16 mouse cellular contexts compared by ENCODE assay signal in the genomic region with DNA sequence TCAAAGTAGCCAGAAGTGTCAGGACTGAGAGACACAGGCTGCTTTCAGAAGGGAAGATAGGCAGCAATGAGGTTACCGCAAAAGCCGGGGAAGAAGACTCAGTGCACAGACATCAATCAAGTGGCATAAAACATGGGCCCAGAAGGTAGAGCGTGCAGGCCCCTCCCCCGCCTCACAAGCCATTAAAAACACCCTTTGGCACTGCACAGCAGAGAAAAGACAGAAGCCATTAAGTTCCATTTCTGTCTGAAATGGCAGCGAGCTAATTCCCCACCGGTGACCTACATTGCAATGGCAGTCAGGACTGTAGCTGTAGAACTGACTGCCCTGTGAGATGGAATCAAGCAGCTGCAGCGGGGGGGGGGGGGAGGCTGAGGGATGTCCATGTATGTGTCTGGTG.
A peak's percentile ranks its signal among the peaks of the same experiment; 100 is the strongest.
DNase-seq lines count a peak whose midpoint lies in the region; ATAC-seq and TF ChIP-seq lines count a peak whose summit lies in the region.
"Had no signal": no experiment of that assay in that cellular context is flagged by ENCODE, and none has a peak within 500 bp of the region (broad histone marks: within the 10 kb centered on the region; RNA-seq: fewer than 3 reads in every experiment).

No protein-coding gene starts in this region.

- no peak for DNase-seq in forebrain, embryonic 11.5 days (ENCODE audit: low spot score)
- DNase-seq in hindbrain, postnatal 0 days (ENCODE audit: low spot score) = peak; percentile 31
- DNase-seq in thymus, postnatal 36 days = no peak
- DNase-seq: heart, postnatal 36 days; lung, embryonic 14.5 days; right cerebral cortex, postnatal 25 days had no signal

- no peak overlapping the region for H3K4me2 ChIP-seq in forebrain, embryonic 15.5 days (replicated peaks)
- H3K4me2 ChIP-seq in forebrain, embryonic 11.5 days (ENCODE audit: low read depth, low read length, severe bottlenecking) = no peak overlapping the region
- H3K4me2 ChIP-seq in hindbrain, embryonic 13.5 days = no peak overlapping the region
- H3K4me2 ChIP-seq in hindbrain, postnatal 0 days (ENCODE audit: low read depth, low read length) = no peak overlapping the region
- H3K4me2 ChIP-seq in neural tube, embryonic 15.5 days = no peak overlapping the region
- no peak overlapping the region for H3K4me2 ChIP-seq in kidney, embryonic 14.5 days (replicated peaks; ENCODE audit: low read depth, low read length)
- H3K4me2 ChIP-seq: heart, embryonic 13.5 days; liver, embryonic 11.5 days; lung, embryonic 14.5 days had no signal

- H3K36me3 ChIP-seq in forebrain, embryonic 15.5 days = no peaks in the 10 kb centered on the region
- H3K36me3 ChIP-seq in forebrain, embryonic 11.5 days (ENCODE audit: control insufficient read depth, insufficient read depth, low read length) = no peaks in the 10 kb centered on the region
- no peaks in the 10 kb centered on the region for H3K36me3 ChIP-seq in hindbrain, embryonic 13.5 days
- no peaks in the 10 kb centered on the region for H3K36me3 ChIP-seq in hindbrain, postnatal 0 days (ENCODE audit: insufficient read depth, low read length)
- H3K36me3 ChIP-seq in neural tube, embryonic 15.5 days = no peaks in the 10 kb centered on the region
- H3K36me3 ChIP-seq in kidney, embryonic 14.5 days (ENCODE audit: control insufficient read depth, insufficient read depth, low read length) = no peaks in the 10 kb centered on the region
- H3K36me3 ChIP-seq: heart, embryonic 13.5 days; limb, embryonic 10.5 days had no signal

- peaks cover 11% of the 10 kb centered on the region for H3K4me1 ChIP-seq in forebrain, embryonic 15.5 days
- H3K4me1 ChIP-seq in forebrain, embryonic 11.5 days (replicated peaks; ENCODE audit: control insufficient read depth, insufficient read depth, low read length) = no peaks in the 10 kb centered on the region
- peaks cover 16% of the 10 kb centered on the region for H3K4me1 ChIP-seq in hindbrain, embryonic 13.5 days (replicated peaks)
- peaks cover 2% of the 10 kb centered on the region; the same call in 1 of the 2 replicates for H3K4me1 ChIP-seq in hindbrain, postnatal 0 days (ENCODE audit: insufficient read depth, low read length)
- H3K4me1 ChIP-seq in neural tube, embryonic 15.5 days = peaks cover 14% of the 10 kb centered on the region
- H3K4me1 ChIP-seq in kidney, embryonic 14.5 days (ENCODE audit: control insufficient read depth, insufficient read depth, low read length) = no peaks in the 10 kb centered on the region
- H3K4me1 ChIP-seq: heart, embryonic 13.5 days; limb, embryonic 10.5 days had no signal

- peak overlapping the region; percentile 50 for H3K27ac ChIP-seq in forebrain, embryonic 15.5 days (replicated peaks)
- no peak overlapping the region for H3K27ac ChIP-seq in forebrain, embryonic 11.5 days (ENCODE audit: low read depth, low read length)
- H3K27ac ChIP-seq in hindbrain, embryonic 13.5 days = peak overlapping the region; percentile 85
- peak overlapping the region; percentile 54 for H3K27ac ChIP-seq in hindbrain, postnatal 0 days
- peak overlapping the region; percentile 56 for H3K27ac ChIP-seq in neural tube, embryonic 15.5 days (replicated peaks)
- H3K27ac ChIP-seq in kidney, embryonic 14.5 days (ENCODE audit: low read depth, low read length) = no peak overlapping the region
- H3K27ac ChIP-seq: heart, embryonic 13.5 days; kidney, postnatal 0 days; layer of hippocampus, adult 2 months; limb, embryonic 10.5 days had no signal

- ATAC-seq in forebrain, embryonic 15.5 days (replicated peaks) = no peak
- ATAC-seq in forebrain, embryonic 11.5 days (replicated peaks; ENCODE audit: low FRiP score) = no peak
- ATAC-seq in hindbrain, embryonic 13.5 days (ENCODE audit: low FRiP score) = 0 out of 2 replicates have a peak, but pooled peaks have one; percentile 32
- no peak for ATAC-seq in hindbrain, postnatal 0 days
- no peak for ATAC-seq in neural tube, embryonic 15.5 days (ENCODE audit: low FRiP score)
- ATAC-seq in kidney, embryonic 14.5 days (ENCODE audit: low FRiP score, low TSS enrichment) = no peak
- ATAC-seq: intestine, postnatal 0 days had no signal

- no peaks in the 10 kb centered on the region for H3K9me3 ChIP-seq in forebrain, embryonic 15.5 days
- no peaks in the 10 kb centered on the region; the same call in 1 of the 2 replicates for H3K9me3 ChIP-seq in forebrain, embryonic 11.5 days (ENCODE audit: control insufficient read depth, low read length)
- peaks cover 4% of the 10 kb centered on the region; the same call in 1 of the 2 replicates for H3K9me3 ChIP-seq in hindbrain, embryonic 13.5 days
- no peaks in the 10 kb centered on the region for H3K9me3 ChIP-seq in hindbrain, postnatal 0 days (ENCODE audit: low read length)
- H3K9me3 ChIP-seq in neural tube, embryonic 15.5 days (replicated peaks) = no peaks in the 10 kb centered on the region
- H3K9me3 ChIP-seq in kidney, embryonic 14.5 days (ENCODE audit: control insufficient read depth, low read length) = peaks cover 3% of the 10 kb centered on the region
- H3K9me3 ChIP-seq: heart, embryonic 13.5 days; limb, embryonic 10.5 days had no signal

- H3K9ac ChIP-seq in forebrain, embryonic 15.5 days (replicated peaks) = no peak overlapping the region
- H3K9ac ChIP-seq in forebrain, embryonic 11.5 days (ENCODE audit: low read length) = no peak overlapping the region
- H3K9ac ChIP-seq in hindbrain, embryonic 13.5 days = no peak overlapping the region
- H3K9ac ChIP-seq in hindbrain, postnatal 0 days (replicated peaks; ENCODE audit: low read length) = no peak overlapping the region
- H3K9ac ChIP-seq in neural tube, embryonic 15.5 days (replicated peaks) = no peak overlapping the region
- H3K9ac ChIP-seq in kidney, embryonic 14.5 days (ENCODE audit: low read depth, low read length) = no peak overlapping the region
- H3K9ac ChIP-seq: heart, embryonic 13.5 days; lung, embryonic 14.5 days had no signal

- no peaks in the 10 kb centered on the region for H3K27me3 ChIP-seq in forebrain, embryonic 15.5 days
- no peaks in the 10 kb centered on the region for H3K27me3 ChIP-seq in forebrain, embryonic 11.5 days (ENCODE audit: control insufficient read depth, insufficient read depth, low read length)
- H3K27me3 ChIP-seq in hindbrain, embryonic 13.5 days = no peaks in the 10 kb centered on the region
- no peaks in the 10 kb centered on the region for H3K27me3 ChIP-seq in hindbrain, postnatal 0 days (ENCODE audit: insufficient read depth, low read length)
- no peaks in the 10 kb centered on the region for H3K27me3 ChIP-seq in neural tube, embryonic 15.5 days (replicated peaks)
- no peaks in the 10 kb centered on the region for H3K27me3 ChIP-seq in kidney, embryonic 14.5 days (ENCODE audit: control insufficient read depth, insufficient read depth, low read length)
- H3K27me3 ChIP-seq: heart, embryonic 13.5 days had no signal

- WGBS in forebrain, embryonic 15.5 days = 64% methylated on average over 7 of the region's 7 CpGs
- 80% methylated on average over 7 of the region's 7 CpGs for WGBS in forebrain, embryonic 11.5 days
- WGBS in hindbrain, embryonic 13.5 days = 54% methylated on average over 7 of the region's 7 CpGs
- WGBS in hindbrain, postnatal 0 days = 49% methylated on average over 7 of the region's 7 CpGs
- WGBS in neural tube, embryonic 15.5 days = 35% methylated on average over 7 of the region's 7 CpGs
- 76% methylated on average over 7 of the region's 7 CpGs for WGBS in kidney, embryonic 14.5 days

- no peak overlapping the region for H3K4me3 ChIP-seq in forebrain, embryonic 15.5 days
- H3K4me3 ChIP-seq in forebrain, embryonic 11.5 days (ENCODE audit: low read depth, low read length) = no peak overlapping the region
- no peak overlapping the region for H3K4me3 ChIP-seq in hindbrain, embryonic 13.5 days
- H3K4me3 ChIP-seq in hindbrain, postnatal 0 days (ENCODE audit: low read length) = no peak overlapping the region
- no peak overlapping the region for H3K4me3 ChIP-seq in neural tube, embryonic 15.5 days (replicated peaks)
- no peak overlapping the region for H3K4me3 ChIP-seq in kidney, embryonic 14.5 days (ENCODE audit: low read length)
- H3K4me3 ChIP-seq: heart, embryonic 13.5 days; layer of hippocampus, adult 2 months; limb, embryonic 10.5 days had no signal

- TF ChIP-seq CTCF in hindbrain, postnatal 0 days (IDR thresholded peaks at IDR 0.05; ENCODE audit: low read depth) = no peak

Comparison
In these comparisons a context has a peak if more than half of its experiments do, and no peak if none do; other contexts are left out.
1. H3K27ac ChIP-seq: peak in forebrain, embryonic 15.5 days (single experiment), hindbrain, embryonic 13.5 days (single experiment), hindbrain, postnatal 0 days (single experiment) and neural tube, embryonic 15.5 days (single experiment); none in forebrain, embryonic 11.5 days (single experiment) and kidney, embryonic 14.5 days (single experiment).